Mouse (Mus musculus) spleen, adult 2 months (tissue): ENCODE measurements around the gene Nrp2. TPM values are rescaled to one million over a fixed set of nuclear protein-coding genes. Genes with fewer than 3 reads are reported as not detected.

ENCODE experiments used
- DNase-seq, 2 experiments: peaks; one replicate each; pipeline versions ENCODE4 v3.0.0 to v3.0.0-alpha.2; 2012 to 2021; ENCODE audit warnings: low spot score in 2 of 2, low read depth in 1 of 2
- H3K27ac ChIP-seq: fragments of 200-500 bp; 2 replicates; pipeline ENCODE4 v1.5.1; 2012; ENCODE audit warnings: low read length, inconsistent platforms; ENCODE audit not compliant: insufficient read depth
- H3K27me3 ChIP-seq: fragments of 200-500 bp; 2 replicates; pipeline ENCODE4 v1.6.1; 2012; ENCODE audit warnings: mild to moderate bottlenecking, moderate library complexity, low read length, inconsistent platforms; ENCODE audit not compliant: control insufficient read depth, insufficient read depth
- H3K36me3 ChIP-seq: fragments of 200-500 bp; 2 replicates; pipeline ENCODE4 v1.6.1; 2012; ENCODE audit warnings: mild to moderate bottlenecking, low read length, inconsistent platforms; ENCODE audit not compliant: control insufficient read depth, insufficient read depth
- H3K4me1 ChIP-seq: fragments of 200-500 bp; 2 replicates; pipeline ENCODE4 v1.6.1; 2011; ENCODE audit warnings: inconsistent platforms; ENCODE audit not compliant: control insufficient read depth, insufficient read depth, insufficient read length
- H3K4me3 ChIP-seq: fragments of 200-500 bp; 2 replicates; pipeline ENCODE4 v1.5.1; 2011; ENCODE audit warnings: mild to moderate bottlenecking, inconsistent platforms; ENCODE audit not compliant: insufficient read depth, insufficient read length; ENCODE audit errors: extremely low read depth
- CTCF ChIP-seq: fragments of 200-500 bp; IDR thresholded peaks from 2 replicates; pipeline ENCODE4 v1.5.1; 2011; ENCODE audit warnings: mild to moderate bottlenecking, inconsistent platforms; ENCODE audit not compliant: insufficient read depth, insufficient read length, insufficient replicate concordance; ENCODE audit errors: extremely low read depth
- POLR2A ChIP-seq: fragments of 200-500 bp; IDR thresholded peaks from 2 replicates; pipeline ENCODE4 v1.6.1; 2011; ENCODE audit warnings: low read depth, low read length, inconsistent platforms
- WGBS: fragments of 180-500 bp; shearing (Covaris S2); methylation state at CpG from one replicate; pipeline ENCODE4 v1.1.7; 2018; 5-methylcytosine and 5-hydroxymethylcytosine counted together
- polyA plus RNA-seq: library from polyadenylated mRNA; depleted of rRNA; stranded (reverse); fragments of >200 nt; gene quantifications from 2 replicates; pipeline ENCODE4 v1.2.3, GENCODE M21; 2012

Gene Nrp2
- polyA plus RNA-seq, 1 experiment = 6.1 TPM

DNA sequence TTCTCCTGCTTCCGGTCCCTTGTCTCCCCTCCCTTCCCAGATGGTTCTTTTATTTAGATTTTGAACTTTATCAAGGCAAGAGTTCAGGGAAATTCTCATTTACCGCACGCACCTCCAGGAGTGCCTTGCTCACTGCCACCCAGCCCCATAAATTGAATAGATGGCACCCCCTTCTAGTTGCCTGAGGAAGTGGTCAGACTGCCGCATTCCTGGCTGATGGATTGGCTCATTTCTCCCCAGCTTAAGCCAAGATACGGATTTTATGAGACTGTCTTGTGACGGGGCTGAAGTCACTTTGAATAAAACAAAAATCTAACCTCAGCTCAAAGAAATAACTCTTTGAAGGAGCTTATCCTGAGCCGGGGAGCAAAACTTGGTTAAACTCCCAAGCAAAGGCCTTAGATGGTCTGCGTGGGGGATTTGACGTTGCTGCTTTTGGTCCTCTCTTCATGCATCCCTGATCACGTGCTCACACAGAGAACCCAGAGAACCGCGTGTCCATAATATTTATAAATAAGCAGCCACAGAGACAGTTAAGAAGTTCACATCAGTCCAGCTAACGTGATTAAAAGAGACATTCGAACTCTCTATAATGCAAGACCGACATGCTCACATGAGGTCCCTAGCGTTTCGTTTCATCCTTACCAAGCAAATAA, 10.1 kb downstream of the Nrp2 start:
- no peak for DNase-seq
- no peak for TF ChIP-seq CTCF
- no peak for TF ChIP-seq POLR2A

DNA sequence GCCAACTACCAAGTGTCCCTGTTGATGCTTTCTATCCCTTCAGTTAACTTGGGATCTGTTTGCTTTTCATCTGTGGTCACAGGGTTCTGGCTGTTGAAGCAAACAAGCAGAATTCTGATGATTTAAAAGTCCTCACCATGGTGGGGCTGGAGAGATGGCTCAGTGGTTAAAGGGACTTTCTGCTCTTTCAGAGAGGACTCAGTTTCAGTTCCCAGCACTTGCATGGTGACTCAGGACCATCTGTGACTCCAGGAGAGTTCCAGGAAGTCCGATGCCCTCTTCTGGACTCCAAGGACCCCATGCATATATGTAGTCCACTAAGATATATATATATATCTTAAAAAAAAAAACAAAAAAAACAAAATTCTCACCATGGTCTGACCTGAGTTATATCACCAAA, 11.9 kb downstream of the Nrp2 start:
- WGBS = 75% methylated on average over 1 of the region's 1 CpGs
- DNase-seq = no peak

More for the DNA sequence above, 10.1 kb downstream of the Nrp2 start:
- H3K27ac ChIP-seq = no peak overlapping the region
- H3K4me3 ChIP-seq = no peak overlapping the region
- H3K4me1 ChIP-seq = no peaks in the 10 kb centered on the region; the same call in 1 of the 2 replicates
- H3K36me3 ChIP-seq = no peaks in the 10 kb centered on the region
- 86% methylated on average over 17 of the region's 17 CpGs for WGBS
- H3K27me3 ChIP-seq = 0 out of 2 replicates have a peak, but pooled peaks cover 1% of the 10 kb centered on the region

DNA sequence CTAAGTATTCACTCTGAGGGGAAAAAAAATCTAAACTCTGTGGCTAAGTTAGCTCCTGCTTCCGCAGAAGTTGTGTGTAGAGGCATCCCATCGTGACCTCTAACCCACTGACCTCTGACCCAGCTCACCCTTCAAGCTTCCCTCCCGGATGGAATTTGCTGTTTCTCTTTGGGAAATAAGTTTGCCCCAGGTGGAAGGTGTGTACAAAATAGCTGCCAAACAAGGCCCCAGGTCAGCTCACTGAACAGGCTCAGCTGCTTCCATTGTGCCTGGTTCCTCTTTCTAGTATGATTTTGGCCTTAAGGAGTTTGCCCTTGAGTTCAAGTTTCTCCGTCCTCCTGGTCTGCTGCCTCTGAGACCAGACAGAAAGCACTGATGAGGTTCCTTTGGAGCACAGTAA, 12.6 kb downstream of the Nrp2 start:
- Histone ChIP-seq H3K4me1 (peaks cover 11% of the 10 kb centered on the region; the same call in 1 of the 2 replicates), H3K36me3 (no peaks in the 10 kb centered on the region), H3K27me3 (0 out of 2 replicates have a peak, but pooled peaks cover 1% of the 10 kb centered on the region), H3K4me3 (no peak overlapping the region), H3K27ac (no peak overlapping the region)
- WGBS = 81% methylated on average over 4 of the region's 4 CpGs
- no peak for DNase-seq
- no peak for TF ChIP-seq POLR2A
- no peak for TF ChIP-seq CTCF

More for the DNA sequence above, 11.9 kb downstream of the Nrp2 start:
- Histone ChIP-seq H3K4me1 (peaks cover 4% of the 10 kb centered on the region; the same call in 1 of the 2 replicates), H3K27ac (no peak overlapping the region), H3K27me3 (0 out of 2 replicates have a peak, but pooled peaks cover 1% of the 10 kb centered on the region), H3K4me3 (no peak overlapping the region), H3K36me3 (no peaks in the 10 kb centered on the region)
- TF ChIP-seq POLR2A = no peak
- TF ChIP-seq CTCF = no peak

DNA sequence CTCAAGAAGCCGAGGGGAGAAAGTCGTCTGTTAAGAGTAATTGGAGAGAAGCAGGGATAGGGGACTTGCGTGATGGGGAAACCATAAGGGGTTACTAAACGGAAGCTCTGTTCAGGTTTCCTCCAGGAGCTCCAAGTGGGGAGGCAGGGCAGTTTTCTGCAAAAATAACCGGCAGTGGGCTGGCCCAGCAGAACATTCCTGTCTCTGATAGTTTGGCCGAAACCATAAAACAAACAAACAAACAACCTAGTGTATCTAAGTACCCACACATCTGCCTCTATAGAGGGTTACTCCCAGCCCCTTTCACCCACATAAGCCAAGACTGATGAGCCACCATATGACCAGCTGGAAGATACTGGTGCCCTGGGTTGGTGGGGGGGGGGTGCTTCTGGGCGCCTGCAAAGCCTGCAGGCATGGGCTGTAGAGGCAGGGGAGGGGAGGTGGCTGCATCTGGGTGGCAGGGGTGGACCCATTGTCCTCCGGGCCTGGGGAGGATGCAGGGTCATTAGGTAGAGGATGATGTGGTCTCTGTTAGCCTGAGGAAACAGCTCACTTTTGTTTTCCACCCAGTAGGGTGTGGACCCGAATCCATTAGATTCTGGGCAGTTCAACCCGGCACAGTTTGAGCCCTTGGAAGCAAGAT, 13.9 kb downstream of the Nrp2 start:
- peaks cover 17% of the 10 kb centered on the region; the same call in 1 of the 2 replicates for H3K4me1 ChIP-seq
- WGBS = 87% methylated on average over 10 of the region's 10 CpGs
- 0 out of 2 replicates have a peak, but pooled peaks cover under 1% of the 10 kb centered on the region for H3K27me3 ChIP-seq
- H3K27ac ChIP-seq = no peak overlapping the region
- TF ChIP-seq CTCF (no peak), POLR2A (no peak)
- DNase-seq = no peak
- no peak overlapping the region for H3K4me3 ChIP-seq
- no peaks in the 10 kb centered on the region for H3K36me3 ChIP-seq

DNA sequence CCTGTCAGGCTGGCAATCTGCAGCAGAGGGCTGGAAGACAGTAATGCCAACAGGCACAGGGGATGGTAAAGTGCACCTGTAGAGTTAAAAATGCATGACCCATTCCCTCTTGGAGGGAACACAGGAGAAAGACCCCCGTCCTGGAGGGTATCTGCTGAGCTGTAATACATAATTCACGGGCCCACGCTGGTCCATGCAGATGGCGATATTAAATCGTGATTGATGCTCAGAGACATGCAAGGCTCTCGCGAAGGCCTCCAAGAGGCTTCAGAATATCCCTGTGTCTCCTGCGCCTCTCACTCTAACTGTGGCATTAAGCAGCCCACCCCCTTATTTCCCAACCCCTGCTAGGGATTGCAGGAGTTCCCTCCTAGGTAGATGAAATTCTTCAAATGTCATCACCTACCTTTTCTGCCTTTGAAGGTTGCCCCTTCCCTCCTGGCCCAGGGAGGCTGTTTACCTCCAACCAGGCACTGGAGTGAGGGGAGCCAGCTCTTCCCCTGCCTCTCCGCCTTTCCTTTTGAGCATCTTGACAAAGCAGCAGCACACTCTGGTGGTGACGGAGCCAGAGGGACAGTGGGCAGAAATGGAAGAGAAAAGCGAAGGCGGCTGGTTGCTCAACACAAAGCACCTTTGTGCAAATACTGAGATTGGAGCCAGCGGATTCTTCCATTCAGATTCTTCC, 14.6 kb downstream of the Nrp2 start:
- Histone ChIP-seq H3K4me3 (no peak overlapping the region), H3K27me3 (no peaks in the 10 kb centered on the region), H3K27ac (no peak overlapping the region), H3K4me1 (peaks cover 17% of the 10 kb centered on the region; the same call in 1 of the 2 replicates), H3K36me3 (no peaks in the 10 kb centered on the region)
- 91% methylated on average over 13 of the region's 13 CpGs for WGBS
- no peak for DNase-seq
- TF ChIP-seq POLR2A = no peak
- TF ChIP-seq CTCF = no peak

DNA sequence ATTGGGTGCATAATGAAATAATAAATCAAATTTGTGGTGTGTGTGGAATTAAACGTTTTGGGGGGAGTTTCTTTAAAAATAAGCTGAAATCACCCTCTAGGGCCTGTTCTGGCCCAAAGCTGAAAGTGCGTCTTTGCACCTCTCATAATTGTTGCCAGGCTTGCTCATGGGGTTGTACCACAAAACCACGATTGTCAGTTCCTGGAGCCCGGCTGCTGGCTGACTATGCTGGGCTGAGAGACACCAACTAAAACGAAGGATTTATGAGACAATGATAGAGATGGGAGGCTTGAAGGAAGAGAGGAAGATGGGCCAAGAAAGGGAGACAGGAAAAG, 15.1 kb downstream of the Nrp2 start:
- TF ChIP-seq CTCF = no peak
- TF ChIP-seq POLR2A = no peak
- H3K36me3 ChIP-seq = no peaks in the 10 kb centered on the region
- no peaks in the 10 kb centered on the region for H3K27me3 ChIP-seq
- H3K27ac ChIP-seq = no peak overlapping the region
- H3K4me3 ChIP-seq = no peak overlapping the region
- H3K4me1 ChIP-seq = peaks cover 17% of the 10 kb centered on the region; the same call in 1 of the 2 replicates
- DNase-seq = no peak
- WGBS = 20% methylated on average over 5 of the region's 5 CpGs

DNA sequence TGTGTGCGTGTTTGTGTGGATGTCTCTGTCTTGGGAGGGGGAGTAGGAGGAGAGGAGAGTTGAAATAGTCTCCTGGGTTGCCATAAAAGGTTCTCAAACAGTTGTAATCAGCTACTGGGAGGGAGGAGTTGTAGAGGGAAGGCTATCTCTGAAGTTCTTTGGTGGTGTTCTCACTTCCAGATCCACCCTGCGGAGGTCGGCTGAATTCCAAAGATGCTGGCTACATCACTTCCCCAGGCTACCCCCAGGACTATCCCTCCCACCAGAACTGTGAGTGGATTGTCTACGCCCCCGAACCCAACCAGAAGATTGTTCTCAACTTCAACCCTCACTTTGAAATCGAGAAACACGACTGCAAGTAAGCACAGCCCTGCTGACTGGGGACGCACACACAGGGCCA, 15.7 kb downstream of the Nrp2 start:
- TF ChIP-seq CTCF (no peak), POLR2A (no peak)
- Histone ChIP-seq H3K27me3 (no peaks in the 10 kb centered on the region), H3K36me3 (no peaks in the 10 kb centered on the region), H3K4me1 (peaks cover 17% of the 10 kb centered on the region; the same call in 1 of the 2 replicates), H3K27ac (no peak overlapping the region; the same call in 1 of the 2 replicates), H3K4me3 (no peak overlapping the region)
- no peak for DNase-seq
- 82% methylated on average over 8 of the region's 8 CpGs for WGBS
